Mouse (Mus musculus) CH12.LX (cell line): ENCODE measurements around the gene Fstl4.

Experiments
- BHLHE40 ChIP-seq: IDR thresholded peaks from 2 replicates; pipeline ENCODE4 v1.6.1; 2011; ENCODE audit warnings: mild to moderate bottlenecking, low read depth, low read length, improper control_type of control experiment
- CTCF ChIP-seq, 2 experiments: IDR thresholded peaks in 1 of 2; conservative IDR thresholded peaks in 1 of 2; 2 replicates each; pipeline ENCODE4 v1.5.1; 2011 to 2012; ENCODE audit warnings: low read depth in 2 of 2, low read length in 2 of 2, improper control_type of control experiment in 1 of 2, inconsistent platforms in 1 of 2, mild to moderate bottlenecking in 1 of 2, moderate library complexity in 1 of 2
- ELF1 ChIP-seq: IDR thresholded peaks from 2 replicates; pipeline ENCODE4 v1.6.1; 2014; ENCODE audit warnings: low read depth, mild to moderate bottlenecking, inconsistent platforms, low read length, improper control_type of control experiment
- EP300 ChIP-seq: IDR thresholded peaks from 2 replicates; pipeline ENCODE4 v1.6.1; 2011; ENCODE audit warnings: low read length, improper control_type of control experiment
- HCFC1 ChIP-seq: IDR thresholded peaks from 2 replicates; pipeline ENCODE4 v1.6.1; 2012; ENCODE audit warnings: low read depth, mild to moderate bottlenecking, inconsistent platforms, low read length, improper control_type of control experiment
- JUN ChIP-seq: IDR thresholded peaks from 2 replicates; pipeline ENCODE4 v1.6.1; 2011; ENCODE audit warnings: low read depth, mild to moderate bottlenecking, low read length, improper control_type of control experiment, moderate library complexity; ENCODE audit not compliant: insufficient read depth
- JUND ChIP-seq: conservative IDR thresholded peaks from 2 replicates; pipeline ENCODE4 v1.6.1; 2011; ENCODE audit warnings: low read depth, low read length, improper control_type of control experiment
- KAT2A ChIP-seq: IDR thresholded peaks from 2 replicates; pipeline ENCODE4 v1.6.1; 2012; ENCODE audit warnings: low read length, improper control_type of control experiment, inconsistent platforms; ENCODE audit not compliant: insufficient replicate concordance
- POLR2A ChIP-seq: IDR thresholded peaks from 2 replicates; pipeline ENCODE4 v1.6.1; 2011; ENCODE audit warnings: low read depth, mild to moderate bottlenecking, improper control_type of control experiment, low read length
- SMC3 ChIP-seq: IDR thresholded peaks from 2 replicates; pipeline ENCODE4 v1.6.1; 2011; ENCODE audit warnings: low read depth, low read length, improper control_type of control experiment
- TCF12 ChIP-seq: IDR thresholded peaks from 2 replicates; pipeline ENCODE4 v1.6.1; 2014; ENCODE audit warnings: low read depth, mild to moderate bottlenecking, inconsistent platforms, low read length, improper control_type of control experiment
- USF1 ChIP-seq: IDR thresholded peaks from 2 replicates; pipeline ENCODE4 v1.6.1; 2014; ENCODE audit warnings: low read depth, mild to moderate bottlenecking, inconsistent platforms, low read length, improper control_type of control experiment
- ZC3H11A ChIP-seq: IDR thresholded peaks from 2 replicates; pipeline ENCODE4 v1.6.1; 2012; ENCODE audit warnings: low read depth, mild to moderate bottlenecking, inconsistent platforms, low read length, improper control_type of control experiment

DNA sequence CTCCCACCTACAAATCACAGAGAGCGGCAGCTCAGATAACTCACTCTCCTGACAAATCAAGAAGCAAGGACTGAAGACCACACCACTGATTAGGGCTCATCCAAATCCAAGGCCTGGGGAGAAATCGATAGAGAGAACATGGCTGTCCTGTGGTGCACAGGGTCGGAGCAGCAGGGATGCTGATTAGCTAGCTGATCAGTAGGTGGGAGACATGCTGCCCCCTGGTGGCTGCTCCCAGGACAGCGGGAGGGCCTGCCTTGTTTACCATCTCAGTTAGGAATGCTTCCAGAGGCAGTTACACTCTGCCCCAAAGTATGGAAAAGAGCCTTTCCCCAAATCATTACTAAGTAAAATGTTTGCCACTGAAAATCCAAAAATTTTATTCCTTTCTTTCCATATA lies 267.9 kb downstream of the Fstl4 start:
- TF ChIP-seq USF1 (no peak), EP300 (no peak), BHLHE40 (no peak), KAT2A (no peak), CTCF (conservative IDR thresholded peaks at IDR 0.05 in 1 of 2, IDR thresholded peaks at IDR 0.05 in 1 of 2; ENCODE audit: low read depth in 2 of 2, low read length in 2 of 2) (peak; percentile 90 to 91), ELF1 (no peak), HCFC1 (no peak), ZC3H11A (peak; percentile 25; the same call in 1 of the 2 replicates), TCF12 (no peak), JUND (no peak), JUN (no peak), POLR2A (no peak), SMC3 (peak; percentile 90)
